Mouse (Mus musculus): Measurements from ENCODE around the gene Hivep3. TPM values are rescaled to one million over a fixed set of nuclear protein-coding genes. Genes with fewer than 3 reads are reported as not detected.

The Hivep3 gene
- polyA plus RNA-seq, 1 experiment, result 23.1 TPM

GRCm38 (mm10) chr4:120063353-120064124, 330.0 kb downstream of the Hivep3 start:
- 88% methylated on average over 20 of the region's 20 CpGs for WGBS

GRCm38 (mm10) chr4:120064696-120065095, 331.1 kb downstream of the Hivep3 start, which contains the start of gene AL607142.1:
AL607142.1 (plus strand) TSS chr4:120064996.
- DNase-seq, result no peak
- TF ChIP-seq POLR2A (IDR thresholded peaks at IDR 0.05; ENCODE audit: borderline replicate concordance, extremely low read depth, low read depth, low read length) (no peak), CTCF (IDR thresholded peaks at IDR 0.05; ENCODE audit: insufficient read depth, low read length) (no peak)
- Histone ChIP-seq H3K4me1 (ENCODE audit: control insufficient read depth, insufficient read depth, low read length) (no peaks in the 10 kb centered on the region), H3K4me3 (replicated peaks; ENCODE audit: extremely low read depth, low read depth, low read length) (no peak within 1 kb of the TSS)
- 90% methylated on average over 10 of the region's 10 CpGs for WGBS

More at GRCm38 (mm10) chr4:120063353-120064124, 330.0 kb downstream of the Hivep3 start:
- TF ChIP-seq POLR2A (IDR thresholded peaks at IDR 0.05; ENCODE audit: borderline replicate concordance, extremely low read depth, low read depth, low read length) (no peak), CTCF (IDR thresholded peaks at IDR 0.05; ENCODE audit: insufficient read depth, low read length) (no peak)
- no peaks in the 10 kb centered on the region for H3K4me1 ChIP-seq (ENCODE audit: control insufficient read depth, insufficient read depth, low read length)
- H3K4me3 ChIP-seq (replicated peaks; ENCODE audit: extremely low read depth, low read depth, low read length), result no peak overlapping the region
- DNase-seq, result no peak

GRCm38 (mm10) chr4:120066841-120067591, 333.4 kb downstream of the Hivep3 start:
- Histone ChIP-seq H3K4me1 (ENCODE audit: control insufficient read depth, insufficient read depth, low read length) (peaks cover 4% of the 10 kb centered on the region), H3K4me3 (replicated peaks; ENCODE audit: extremely low read depth, low read depth, low read length) (no peak overlapping the region)
- WGBS, result 72% methylated on average over 9 of the region's 9 CpGs
- no peak for DNase-seq
- TF ChIP-seq POLR2A (IDR thresholded peaks at IDR 0.05; ENCODE audit: borderline replicate concordance, extremely low read depth, low read depth, low read length) (no peak), CTCF (IDR thresholded peaks at IDR 0.05; ENCODE audit: insufficient read depth, low read length) (no peak)

DNA sequence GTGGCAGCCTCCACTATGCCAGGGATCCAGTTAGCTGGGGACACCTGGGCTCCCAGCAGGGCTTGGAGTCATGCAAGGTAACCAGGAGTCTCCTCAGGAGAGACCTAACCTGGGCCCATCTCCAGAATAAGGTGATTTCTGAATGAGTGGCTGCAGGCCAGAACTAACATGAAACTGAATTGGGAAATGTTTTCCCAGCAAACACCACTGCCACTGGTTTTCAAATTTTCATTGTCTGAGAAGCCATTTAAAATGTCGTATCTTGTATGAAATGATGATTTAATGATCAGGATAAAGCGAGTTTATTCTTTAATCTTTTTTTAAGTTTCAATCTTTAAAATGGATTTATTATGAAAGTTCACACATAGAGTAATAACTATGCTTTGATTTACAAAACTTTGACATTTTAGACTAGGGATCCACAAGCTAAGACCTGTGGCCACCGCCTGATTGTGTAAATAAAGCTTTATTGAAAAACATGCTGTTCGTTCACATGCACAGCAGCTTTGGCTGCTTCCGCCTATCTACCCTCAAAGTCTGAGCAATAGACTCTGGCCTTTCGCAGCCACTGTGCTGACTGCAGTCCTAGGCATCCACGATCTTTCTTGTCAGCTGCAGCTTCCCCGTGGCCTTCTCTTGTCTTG, 334.1 kb downstream of the Hivep3 start:
- peaks cover 5% of the 10 kb centered on the region for H3K4me1 ChIP-seq (ENCODE audit: control insufficient read depth, insufficient read depth, low read length)
- no peak for TF ChIP-seq POLR2A (IDR thresholded peaks at IDR 0.05; ENCODE audit: borderline replicate concordance, extremely low read depth, low read depth, low read length)
- TF ChIP-seq CTCF (IDR thresholded peaks at IDR 0.05; ENCODE audit: insufficient read depth, low read length), result no peak
- H3K4me3 ChIP-seq (replicated peaks; ENCODE audit: extremely low read depth, low read depth, low read length), result no peak overlapping the region
- WGBS, result 83% methylated on average over 8 of the region's 8 CpGs
- DNase-seq, result no peak

DNA sequence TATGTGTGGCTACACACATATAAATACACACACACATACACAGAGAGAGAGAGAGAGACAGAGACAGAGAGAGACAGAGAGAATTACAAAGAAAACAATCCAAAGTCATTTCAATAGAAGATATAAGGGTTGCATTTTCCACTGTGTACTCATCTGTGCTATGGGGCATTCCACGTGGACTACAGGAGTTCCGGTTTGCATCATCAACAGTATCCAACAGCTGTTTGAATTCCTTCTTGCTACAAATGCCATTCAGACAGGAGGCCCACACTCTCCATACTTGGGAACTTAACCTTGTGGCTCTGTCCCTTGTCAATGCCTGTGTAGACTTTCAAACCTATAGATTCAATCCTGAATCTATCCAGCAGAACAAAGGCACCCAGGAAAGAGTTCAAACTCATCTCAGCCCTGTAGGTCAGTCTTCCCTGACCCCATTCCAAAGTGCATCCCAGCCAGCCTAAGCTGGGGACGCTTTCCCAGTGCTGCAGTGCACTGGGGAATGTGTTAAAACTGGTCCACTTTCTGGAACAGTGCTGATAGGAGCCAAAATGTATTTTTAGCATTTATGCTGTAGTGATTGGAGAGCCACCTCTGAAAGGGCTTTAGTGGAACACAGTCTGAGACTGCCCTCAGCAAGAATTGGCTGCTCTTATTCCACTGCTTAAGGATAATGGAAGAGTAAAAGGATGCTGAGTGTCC, 335.4 kb downstream of the Hivep3 start:
- no peak for DNase-seq
- 61% methylated on average over 3 of the region's 3 CpGs for WGBS
- TF ChIP-seq CTCF (IDR thresholded peaks at IDR 0.05; ENCODE audit: insufficient read depth, low read length) (no peak), POLR2A (IDR thresholded peaks at IDR 0.05; ENCODE audit: borderline replicate concordance, extremely low read depth, low read depth, low read length) (no peak)
- Histone ChIP-seq H3K4me1 (ENCODE audit: control insufficient read depth, insufficient read depth, low read length) (peaks cover 5% of the 10 kb centered on the region), H3K4me3 (replicated peaks; ENCODE audit: extremely low read depth, low read depth, low read length) (no peak overlapping the region)

DNA sequence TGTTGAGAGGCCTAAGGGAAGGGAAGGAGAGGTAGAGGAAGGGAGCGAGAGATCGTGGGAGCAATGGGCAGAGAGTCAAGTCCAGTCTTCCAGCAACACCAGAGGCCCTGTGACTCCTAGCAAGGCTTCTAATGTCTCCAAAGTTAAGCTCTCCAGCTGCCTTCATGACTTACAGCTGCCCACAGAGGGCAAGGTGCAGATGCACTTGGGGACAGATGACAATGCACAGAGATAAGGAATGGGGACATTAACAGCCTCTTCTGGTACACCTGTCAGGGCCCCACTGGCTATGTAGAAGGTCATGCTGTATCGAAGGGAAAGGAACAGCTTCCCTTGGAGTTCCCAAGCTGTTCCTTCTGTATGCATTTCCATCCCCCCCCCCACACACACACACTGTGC, 336.0 kb downstream of the Hivep3 start:
- DNase-seq, result no peak
- WGBS, result 76% methylated on average over 3 of the region's 3 CpGs
- no peak overlapping the region for H3K4me3 ChIP-seq (replicated peaks; ENCODE audit: extremely low read depth, low read depth, low read length)
- TF ChIP-seq CTCF (IDR thresholded peaks at IDR 0.05; ENCODE audit: insufficient read depth, low read length), result no peak
- TF ChIP-seq POLR2A (IDR thresholded peaks at IDR 0.05; ENCODE audit: borderline replicate concordance, extremely low read depth, low read depth, low read length), result no peak
- H3K4me1 ChIP-seq (ENCODE audit: control insufficient read depth, insufficient read depth, low read length), result peaks cover 5% of the 10 kb centered on the region

DNA sequence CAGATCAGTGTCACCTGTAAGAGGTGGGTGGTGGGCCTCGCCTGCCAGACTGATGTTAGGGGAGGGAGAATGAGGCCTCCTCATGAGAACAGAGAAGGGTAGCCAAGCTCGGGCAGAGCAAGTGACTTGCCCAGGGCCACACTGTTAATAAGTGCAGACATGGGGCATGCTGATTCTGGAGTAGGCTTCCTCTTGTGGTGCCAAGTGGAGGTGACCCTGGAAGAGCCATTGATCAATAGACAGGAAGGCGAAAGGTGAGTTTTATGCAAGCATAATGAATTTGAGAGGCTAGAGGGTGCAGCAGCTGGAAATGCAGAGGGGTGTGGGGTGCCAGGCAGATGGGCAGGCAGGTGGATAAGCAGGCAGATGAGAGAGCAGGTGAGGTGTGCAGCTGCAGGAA, 337.8 kb downstream of the Hivep3 start:
- 71% methylated on average over 3 of the region's 3 CpGs for WGBS
- TF ChIP-seq POLR2A (IDR thresholded peaks at IDR 0.05; ENCODE audit: borderline replicate concordance, extremely low read depth, low read depth, low read length), result no peak
- TF ChIP-seq CTCF (IDR thresholded peaks at IDR 0.05; ENCODE audit: insufficient read depth, low read length), result no peak
- no peak for DNase-seq

DNA sequence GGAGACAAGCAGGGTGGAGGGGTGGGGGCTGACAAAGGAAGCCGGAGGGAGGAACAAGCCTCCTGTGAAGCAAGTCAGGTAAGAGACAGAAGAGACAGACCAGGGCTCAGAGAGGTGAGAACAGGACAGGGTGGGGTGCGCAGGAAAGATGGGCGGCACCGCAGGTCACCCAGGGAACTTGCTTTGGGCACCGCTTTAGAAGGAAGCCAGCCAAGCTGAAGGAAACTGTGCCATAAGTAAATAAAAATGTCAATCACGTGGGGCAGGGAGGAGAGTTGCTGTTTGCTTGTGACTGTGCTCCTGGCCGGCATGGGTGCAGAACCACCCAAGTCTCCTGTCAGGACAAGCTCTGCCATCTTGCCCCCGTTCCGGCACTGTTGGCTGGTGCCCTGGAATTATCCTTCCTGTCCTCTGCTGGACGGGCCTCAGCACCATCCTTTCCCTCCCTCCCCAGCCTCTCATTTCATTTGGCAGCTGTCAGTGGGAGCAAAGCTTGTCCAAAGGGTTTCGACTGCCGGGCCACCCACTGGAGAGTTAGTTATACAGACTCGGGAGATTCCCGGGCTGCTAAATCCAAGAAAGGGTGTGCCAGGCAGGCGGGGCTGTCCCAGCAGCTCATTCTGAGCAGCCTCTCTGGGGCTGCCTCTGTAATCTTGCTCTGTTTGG, 338.4 kb downstream of the Hivep3 start:
- 37% methylated on average over 15 of the region's 15 CpGs for WGBS
- H3K4me1 ChIP-seq (ENCODE audit: control insufficient read depth, insufficient read depth, low read length), result peaks cover 5% of the 10 kb centered on the region
- DNase-seq, result peak; percentile 26
- TF ChIP-seq POLR2A (IDR thresholded peaks at IDR 0.05; ENCODE audit: borderline replicate concordance, extremely low read depth, low read depth, low read length) (no peak), CTCF (IDR thresholded peaks at IDR 0.05; ENCODE audit: insufficient read depth, low read length) (no peak)
- H3K4me3 ChIP-seq (replicated peaks; ENCODE audit: extremely low read depth, low read depth, low read length), result no peak overlapping the region

More for the DNA sequence above, 337.8 kb downstream of the Hivep3 start:
- H3K4me1 ChIP-seq (ENCODE audit: control insufficient read depth, insufficient read depth, low read length), result peaks cover 5% of the 10 kb centered on the region
- H3K4me3 ChIP-seq (replicated peaks; ENCODE audit: extremely low read depth, low read depth, low read length), result no peak overlapping the region

All from lung, adult 2 months (tissue).